Mouse (Mus musculus): ENCODE measurements around the gene Apoa5. TPM values are rescaled to one million over a fixed set of nuclear protein-coding genes. Genes with fewer than 3 reads are reported as not detected.

Gene Apoa5
- polyA plus RNA-seq, 2 experiments, result 0.47 to 1.2 TPM

DNA sequence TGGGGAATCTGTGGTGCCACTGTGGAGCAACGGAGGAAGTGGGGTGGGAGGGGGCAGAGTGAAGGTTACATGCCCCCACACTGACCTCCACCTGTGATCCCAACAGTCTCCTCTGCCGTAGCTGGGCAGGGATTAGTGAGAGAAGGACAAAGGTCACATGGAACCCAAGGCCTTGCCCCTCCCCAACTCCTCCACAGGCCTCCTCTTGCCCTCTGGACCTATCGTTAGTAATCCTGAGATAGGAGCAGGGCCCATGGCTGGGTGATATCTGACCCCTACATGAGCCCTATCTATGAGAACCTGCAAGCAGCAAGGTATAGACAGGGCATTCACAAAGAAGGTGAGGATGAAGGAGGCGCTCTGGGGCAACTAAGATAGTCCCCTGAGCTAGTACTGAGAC, 32.8 kb upstream of the Apoa5 start:
- no peak overlapping the region for H3K9ac ChIP-seq (replicated peaks)
- DNase-seq (ENCODE audit: low read depth in 3 of 3, low spot score in 3 of 3), result no peak
- no peak for TF ChIP-seq EP300 (IDR thresholded peaks at IDR 0.05; ENCODE audit: low read depth)
- no peak for TF ChIP-seq CTCF (IDR thresholded peaks at IDR 0.05; ENCODE audit: low read depth)
- H3K4me1 ChIP-seq (replicated peaks; ENCODE audit: control insufficient read depth in 2 of 2, insufficient read depth in 2 of 2, low read length in 1 of 2), result peaks cover 5 to 12% of the 10 kb centered on the region in 2 experiments; a peak in 3 of 4 replicates
- no peak overlapping the region for H3K27ac ChIP-seq
- no peaks in the 10 kb centered on the region for H3K36me3 ChIP-seq (replicated peaks; ENCODE audit: control insufficient read depth, insufficient read depth, low read depth)
- H3K4me2 ChIP-seq (ENCODE audit: low read depth), result no peak overlapping the region
- H3K27me3 ChIP-seq (ENCODE audit: control insufficient read depth, insufficient read depth, low read length), result no peaks in the 10 kb centered on the region
- ATAC-seq (ENCODE audit: insufficient read depth), result peak; percentile 59
- H3K9me3 ChIP-seq (ENCODE audit: control insufficient read depth, low read length), result no peaks in the 10 kb centered on the region
- WGBS (ENCODE audit: insufficient replicate concordance), result 25% methylated on average over 4 of the region's 4 CpGs
- H3K4me3 ChIP-seq (ENCODE audit: insufficient read depth in 1 of 2, low read depth in 2 of 2, low read length in 2 of 2), result no peak overlapping the region

DNA sequence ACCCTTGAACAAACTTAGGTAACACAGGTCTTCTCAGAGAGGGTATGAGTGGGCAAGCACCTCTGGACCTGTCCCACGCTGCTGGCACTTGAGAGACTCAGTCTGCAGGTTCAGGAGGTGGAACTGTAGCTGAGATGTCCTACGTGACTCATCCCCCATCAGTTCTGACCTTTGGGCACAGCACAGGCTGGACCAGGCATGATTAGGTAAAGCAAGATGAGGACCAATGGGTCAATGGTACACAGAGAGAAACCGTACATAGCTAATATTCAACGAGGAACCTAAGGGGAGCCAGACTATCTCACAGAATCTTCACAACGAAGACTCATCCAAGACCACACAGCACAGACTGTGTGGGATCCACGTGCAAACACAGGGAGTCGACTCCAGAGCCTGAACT, 29.6 kb upstream of the Apoa5 start:
- H3K4me2 ChIP-seq (ENCODE audit: low read depth), result no peak overlapping the region
- no peak for DNase-seq (ENCODE audit: low read depth in 3 of 3, low spot score in 3 of 3)
- H3K4me3 ChIP-seq (ENCODE audit: insufficient read depth in 1 of 2, low read depth in 2 of 2, low read length in 2 of 2), result no peak overlapping the region
- WGBS (ENCODE audit: insufficient replicate concordance), result 61% methylated on average over 7 of the region's 7 CpGs
- no peaks in the 10 kb centered on the region for H3K9me3 ChIP-seq (ENCODE audit: control insufficient read depth, low read length)
- TF ChIP-seq EP300 (IDR thresholded peaks at IDR 0.05; ENCODE audit: low read depth) (no peak), CTCF (IDR thresholded peaks at IDR 0.05; ENCODE audit: low read depth) (no peak)
- H3K4me1 ChIP-seq (replicated peaks; ENCODE audit: control insufficient read depth in 2 of 2, insufficient read depth in 2 of 2, low read length in 1 of 2), result peaks cover 5 to 10% of the 10 kb centered on the region in 2 experiments; a peak in 3 of 4 replicates
- H3K27me3 ChIP-seq (ENCODE audit: control insufficient read depth, insufficient read depth, low read length), result no peaks in the 10 kb centered on the region
- no peak overlapping the region for H3K9ac ChIP-seq (replicated peaks)
- H3K27ac ChIP-seq, result no peak overlapping the region
- no peak for ATAC-seq (ENCODE audit: insufficient read depth)
- H3K36me3 ChIP-seq (replicated peaks; ENCODE audit: control insufficient read depth, insufficient read depth, low read depth), result no peaks in the 10 kb centered on the region

DNA sequence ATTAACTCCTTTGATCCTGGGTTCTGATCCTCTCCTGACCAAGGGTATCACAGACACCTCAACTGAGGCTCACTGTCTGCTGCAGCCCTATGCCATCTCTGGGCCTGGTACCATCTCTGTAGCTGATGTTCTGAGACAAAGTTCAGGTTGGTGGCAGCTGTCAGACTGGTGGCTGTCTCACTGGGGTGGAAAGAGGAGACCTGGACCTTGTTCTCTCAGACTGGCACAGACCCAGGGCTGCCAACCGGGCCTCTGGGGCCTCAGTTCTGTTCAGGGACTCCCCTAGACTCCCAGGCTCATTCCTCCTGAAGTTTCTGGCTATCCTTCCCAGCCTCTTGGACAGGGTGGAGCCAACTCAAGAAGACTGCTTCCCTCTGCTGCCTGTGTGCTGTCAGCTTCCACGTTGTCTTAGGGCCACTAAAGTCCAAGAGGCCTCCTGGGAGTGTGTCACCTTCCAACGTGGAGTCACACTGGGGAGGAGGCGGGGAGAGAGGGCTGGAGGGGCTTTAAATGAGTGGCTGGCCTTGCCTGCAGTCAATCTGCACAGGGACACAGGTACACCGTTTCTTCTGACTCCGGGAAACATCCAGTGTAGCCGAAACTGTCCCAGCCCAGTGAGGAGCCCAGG, 27.8 kb upstream of the Apoa5 start, which contains the start of gene Apoa4:
Gene Apoa4 (plus strand): TSS at position 171 of the 628 bp plus-strand sequence.
- peaks cover 2 to 6% of the 10 kb centered on the region in 2 experiments; a peak in 3 of 4 replicates for H3K4me1 ChIP-seq (replicated peaks; ENCODE audit: control insufficient read depth in 2 of 2, insufficient read depth in 2 of 2, low read length in 1 of 2)
- H3K4me3 ChIP-seq (ENCODE audit: insufficient read depth in 1 of 2, low read depth in 2 of 2, low read length in 2 of 2), result no peak within 1 kb of the TSS
- no peak within 1 kb of the TSS for H3K27ac ChIP-seq
- no peaks in the 10 kb centered on the region for H3K9me3 ChIP-seq (ENCODE audit: control insufficient read depth, low read length)
- TF ChIP-seq EP300 (IDR thresholded peaks at IDR 0.05; ENCODE audit: low read depth), result no peak
- WGBS (ENCODE audit: insufficient replicate concordance), result 53% methylated on average over 7 of the region's 7 CpGs
- no peaks in the 10 kb centered on the region for H3K27me3 ChIP-seq (ENCODE audit: control insufficient read depth, insufficient read depth, low read length)
- no peaks in the 10 kb centered on the region for H3K36me3 ChIP-seq (replicated peaks; ENCODE audit: control insufficient read depth, insufficient read depth, low read depth)
- DNase-seq (ENCODE audit: low read depth in 3 of 3, low spot score in 3 of 3), result no peak
- no peak within 1 kb of the TSS for H3K4me2 ChIP-seq (ENCODE audit: low read depth)
- no peak for ATAC-seq (ENCODE audit: insufficient read depth)
- no peak within 1 kb of the TSS for H3K9ac ChIP-seq (replicated peaks)

DNA sequence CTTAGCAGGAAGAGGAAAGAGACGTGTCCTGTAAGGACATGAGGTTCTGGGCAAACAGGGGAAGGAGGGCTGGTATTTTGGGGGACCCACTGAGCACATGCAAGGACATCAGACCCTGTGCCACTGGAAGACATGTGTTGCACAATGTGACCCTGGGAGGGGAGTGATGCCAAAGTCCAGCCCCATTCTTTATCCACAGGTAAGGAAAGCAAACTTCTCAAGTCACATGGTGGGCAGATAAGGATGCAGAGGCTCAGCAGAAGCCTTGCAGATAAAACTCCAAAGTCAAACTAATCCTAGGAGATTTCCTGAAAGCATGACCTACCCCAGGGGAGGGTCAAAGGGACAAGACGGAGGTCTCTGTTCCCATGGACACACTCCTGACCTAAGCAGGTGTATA, 26.6 kb upstream of the Apoa5 start:
- no peak overlapping the region for H3K27ac ChIP-seq
- DNase-seq (ENCODE audit: low read depth in 3 of 3, low spot score in 3 of 3) (no peak), ATAC-seq (ENCODE audit: insufficient read depth) (no peak)
- no peaks in the 10 kb centered on the region for H3K9me3 ChIP-seq (ENCODE audit: control insufficient read depth, low read length)
- WGBS (ENCODE audit: insufficient replicate concordance), result 46% methylated on average over 2 of the region's 2 CpGs
- TF ChIP-seq CTCF (IDR thresholded peaks at IDR 0.05; ENCODE audit: low read depth) (no peak), EP300 (IDR thresholded peaks at IDR 0.05; ENCODE audit: low read depth) (no peak)
- no peaks in the 10 kb centered on the region; a peak in 1 of 4 replicates for H3K4me1 ChIP-seq (replicated peaks; ENCODE audit: control insufficient read depth in 2 of 2, insufficient read depth in 2 of 2, low read length in 1 of 2)
- H3K27me3 ChIP-seq (ENCODE audit: control insufficient read depth, insufficient read depth, low read length), result no peaks in the 10 kb centered on the region
- H3K36me3 ChIP-seq (replicated peaks; ENCODE audit: control insufficient read depth, insufficient read depth, low read depth), result no peaks in the 10 kb centered on the region
- no peak overlapping the region for H3K9ac ChIP-seq (replicated peaks)
- no peak overlapping the region for H3K4me2 ChIP-seq (ENCODE audit: low read depth)
- no peak overlapping the region for H3K4me3 ChIP-seq (ENCODE audit: insufficient read depth in 1 of 2, low read depth in 2 of 2, low read length in 2 of 2)

- no peaks in the 10 kb centered on the region for H3K36me3 ChIP-seq (replicated peaks; ENCODE audit: control insufficient read depth, insufficient read depth, low read depth)
- H3K4me2 ChIP-seq (ENCODE audit: low read depth), result no peak overlapping the region
- H3K27ac ChIP-seq, result no peak overlapping the region
- no peak overlapping the region for H3K9ac ChIP-seq (replicated peaks)
- DNase-seq (ENCODE audit: low read depth in 3 of 3, low spot score in 3 of 3), result no peak
- no peak for TF ChIP-seq EP300 (IDR thresholded peaks at IDR 0.05; ENCODE audit: low read depth)
- no peak for TF ChIP-seq CTCF (IDR thresholded peaks at IDR 0.05; ENCODE audit: low read depth)
- H3K4me3 ChIP-seq (ENCODE audit: insufficient read depth in 1 of 2, low read depth in 2 of 2, low read length in 2 of 2), result no peak overlapping the region
- no peaks in the 10 kb centered on the region for H3K9me3 ChIP-seq (ENCODE audit: control insufficient read depth, low read length)
- no peaks in the 10 kb centered on the region; a peak in 1 of 4 replicates for H3K4me1 ChIP-seq (replicated peaks; ENCODE audit: control insufficient read depth in 2 of 2, insufficient read depth in 2 of 2, low read length in 1 of 2)
- H3K27me3 ChIP-seq (ENCODE audit: control insufficient read depth, insufficient read depth, low read length), result no peaks in the 10 kb centered on the region
- ATAC-seq (ENCODE audit: insufficient read depth), result no peak
- 75% methylated on average over 4 of the region's 4 CpGs for WGBS (ENCODE audit: insufficient replicate concordance)
These were observed 25.3 kb upstream of the Apoa5 start for GRCm38 (mm10) chr9:46243122-46243521.

Data from liver, embryonic 14.5 days (tissue).